Mouse (Mus musculus) intestine, embryonic 14.5 days (tissue): Measurements from ENCODE around the gene Sbf1. TPM values are rescaled to one million over a fixed set of nuclear protein-coding genes. Genes with fewer than 3 reads are reported as not detected.

ENCODE experiments used
- ATAC-seq: fragments of 200-750 bp; cut with Nextera tagmentation; replicated peaks from 2 replicates; pipeline ENCODE4 v1.8.0; 2017; ENCODE audit warnings: low read depth, moderate number of reproducible peaks, moderate TSS enrichment, moderate library complexity; ENCODE audit not compliant: low FRiP score, low TSS enrichment
- DNase-seq: peaks from one replicate; pipeline ENCODE4 v3.0.0-alpha.2; 2018; ENCODE audit warnings: low spot score
- H3K27ac ChIP-seq: fragments of 300-500 bp; sonication (generic); 2 replicates; pipeline ENCODE4 v1.5.1; 2014; ENCODE audit warnings: low read depth, mild to moderate bottlenecking, control low read depth
- H3K27me3 ChIP-seq: fragments of 300-500 bp; sonication (generic); replicated peaks from 2 replicates; pipeline ENCODE4 v1.6.1; 2014; ENCODE audit warnings: low read length, control low read depth; ENCODE audit not compliant: control insufficient read depth, insufficient read depth
- H3K36me3 ChIP-seq: fragments of 300-500 bp; sonication (generic); 2 replicates; pipeline ENCODE4 v1.6.1; 2014; ENCODE audit warnings: low read length, control low read depth; ENCODE audit not compliant: control insufficient read depth, insufficient read depth
- H3K4me1 ChIP-seq: fragments of 300-500 bp; sonication (generic); replicated peaks from 2 replicates; pipeline ENCODE4 v1.6.1; 2014; ENCODE audit warnings: low read length, control low read depth, mixed read lengths; ENCODE audit not compliant: control insufficient read depth, insufficient read depth
- H3K4me2 ChIP-seq: fragments of 300-500 bp; sonication (generic); 2 replicates; pipeline ENCODE4 v1.6.1; 2014; ENCODE audit warnings: low read length
- H3K4me3 ChIP-seq: fragments of 300-500 bp; sonication (generic); 2 replicates; pipeline ENCODE4 v1.5.1; 2014; ENCODE audit warnings: low read depth, low read length, control low read depth, mixed read lengths
- H3K9ac ChIP-seq: fragments of 300-500 bp; sonication (generic); 2 replicates; pipeline ENCODE4 v1.6.1; 2014; ENCODE audit warnings: mild to moderate bottlenecking, low read length
- H3K9me3 ChIP-seq: fragments of 300-500 bp; sonication (generic); 2 replicates; pipeline ENCODE4 v1.6.1; 2016; ENCODE audit warnings: low read length, control low read depth; ENCODE audit not compliant: control insufficient read depth
- WGBS: fragments of 180-500 bp; shearing (Covaris S2); extraction: QIAGEN DNeasy Blood & Tissue Kit; methylation state at CpG from one replicate; pipeline ENCODE4 v1.1.7; 2014; 5-methylcytosine and 5-hydroxymethylcytosine counted together
- microRNA-seq: library from miRNA; unstranded; fragments of <30 nt; microRNA quantifications from one replicate; pipeline ENCODE4, GENCODE M21; 2016
- polyA plus RNA-seq: library from polyadenylated mRNA; unstranded; fragments of >200 nt; fragmentation: Nextera tagmentation; extraction: Ambion mirVana; gene quantifications from 2 replicates; pipeline ENCODE4 v1.2.1, GENCODE M21; 2014

Sbf1 gene
- polyA plus RNA-seq, 1 experiment from 2014 or later, result 53.6 TPM

- no peak for ATAC-seq
- DNase-seq, result no peak
These were observed 66.0 kb downstream of the Sbf1 start for GRCm38 (mm10) chr15:89249063-89249462.

GRCm38 (mm10) chr15:89241025-89241424 is 74.1 kb downstream of the Sbf1 start:
- ATAC-seq (no peak), DNase-seq (no peak)
- Histone ChIP-seq H3K4me2 (no peak overlapping the region), H3K4me1 (no peaks in the 10 kb centered on the region), H3K9me3 (no peaks in the 10 kb centered on the region), H3K27me3 (no peaks in the 10 kb centered on the region), H3K4me3 (no peak overlapping the region), H3K27ac (no peak overlapping the region), H3K36me3 (peaks cover 13% of the 10 kb centered on the region), H3K9ac (no peak overlapping the region)
- 66% methylated on average over 2 of the region's 2 CpGs for WGBS

More at GRCm38 (mm10) chr15:89249063-89249462, 66.0 kb downstream of the Sbf1 start:
- Histone ChIP-seq H3K9ac (no peak overlapping the region), H3K27ac (no peak overlapping the region), H3K9me3 (no peaks in the 10 kb centered on the region), H3K4me1 (no peaks in the 10 kb centered on the region), H3K4me2 (no peak overlapping the region), H3K4me3 (no peak overlapping the region), H3K36me3 (peaks cover 24% of the 10 kb centered on the region), H3K27me3 (no peaks in the 10 kb centered on the region)
- WGBS, result 85% methylated on average over 6 of the region's 6 CpGs

GRCm38 (mm10) chr15:89239751-89240392 is 75.2 kb downstream of the Sbf1 start:
- Histone ChIP-seq H3K9me3 (no peaks in the 10 kb centered on the region), H3K9ac (no peak overlapping the region), H3K36me3 (peaks cover 13% of the 10 kb centered on the region), H3K27ac (no peak overlapping the region), H3K4me2 (no peak overlapping the region), H3K4me1 (no peaks in the 10 kb centered on the region), H3K27me3 (no peaks in the 10 kb centered on the region), H3K4me3 (no peak overlapping the region)
- WGBS, result 72% methylated on average over 3 of the region's 3 CpGs
- no peak for DNase-seq
- no peak for ATAC-seq

Small RNAs within 50 kb of the gene (microRNA-seq; reads per million reads assigned to microRNA genes)
- 0.42 reads per million for gene Mir6959

Other genes with a start within 250 kb of the Sbf1 start
- gene Trabd, start 240.2 kb downstream of the Sbf1 start, polyA plus RNA-seq, result 43.7 and 44.4 TPM in 2 replicates
- gene Selenoo, start 226.2 kb downstream of the Sbf1 start, polyA plus RNA-seq, result 19.4 and 20.8 TPM in 2 replicates
- 16.0 and 16.5 TPM in 2 replicates for gene Tubgcp6, start 192.2 kb downstream of the Sbf1 start, polyA plus RNA-seq
- 18.3 and 20.3 TPM in 2 replicates for gene Hdac10, start 186.6 kb downstream of the Sbf1 start, polyA plus RNA-seq
- 4.5 and 5.1 TPM in 2 replicates for gene Mapk12, start 174.6 kb downstream of the Sbf1 start, polyA plus RNA-seq
- gene Mapk11, start 165.7 kb downstream of the Sbf1 start, polyA plus RNA-seq, result 7.4 and 7.8 TPM in 2 replicates
- gene Plxnb2, start 134.5 kb downstream of the Sbf1 start, polyA plus RNA-seq, result 149 and 150 TPM in 2 replicates
- 13.9 and 16.2 TPM in 2 replicates for gene Dennd6b, start 118.8 kb downstream of the Sbf1 start, polyA plus RNA-seq
- gene Ppp6r2, start 103.8 kb downstream of the Sbf1 start, polyA plus RNA-seq, result 26.9 and 29.6 TPM in 2 replicates
- 0.32 and 0.73 TPM in 2 replicates for gene Adm2, start 7.4 kb upstream of the Sbf1 start, polyA plus RNA-seq
- gene Miox, start 19.1 kb upstream of the Sbf1 start, polyA plus RNA-seq, result not detected in 2 replicates
- 46.7 and 48.6 TPM in 2 replicates for gene Lmf2, start 40.3 kb upstream of the Sbf1 start, polyA plus RNA-seq
- gene Ncaph2, start 40.4 kb upstream of the Sbf1 start, polyA plus RNA-seq, result 157 and 170 TPM in 2 replicates
- 12.3 and 14.6 TPM in 2 replicates for gene Sco2, start 58.5 kb upstream of the Sbf1 start, polyA plus RNA-seq
- 1.2 and 1.5 TPM in 2 replicates for gene Tymp, start 61.7 kb upstream of the Sbf1 start, polyA plus RNA-seq
- gene Odf3b, start 64.0 kb upstream of the Sbf1 start, polyA plus RNA-seq, result 0.34 TPM in 1 of 2 replicates, not detected in the other
- not detected in 2 replicates for gene Klhdc7b, start 69.6 kb upstream of the Sbf1 start, polyA plus RNA-seq
- gene Syce3, start 95.2 kb upstream of the Sbf1 start, polyA plus RNA-seq, result not detected in 2 replicates
- 0.60 and 0.76 TPM in 2 replicates for gene Cpt1b, start 110.6 kb upstream of the Sbf1 start, polyA plus RNA-seq
- 1.7 and 2.2 TPM in 2 replicates for gene C730034F03Rik, start 114.3 kb upstream of the Sbf1 start, polyA plus RNA-seq
- gene Gm44502, start 114.4 kb upstream of the Sbf1 start, polyA plus RNA-seq, result not detected in 2 replicates
- gene Chkb, start 114.6 kb upstream of the Sbf1 start, polyA plus RNA-seq, result 46.3 and 49.7 TPM in 2 replicates
- 5.1 TPM in 2 replicates for gene Mapk8ip2, start 138.6 kb upstream of the Sbf1 start, polyA plus RNA-seq
- 14.4 and 15.4 TPM in 2 replicates for gene Arsa, start 162.1 kb upstream of the Sbf1 start, polyA plus RNA-seq
- gene Shank3, start 184.3 kb upstream of the Sbf1 start, polyA plus RNA-seq, result 1.9 and 2.1 TPM in 2 replicates